ENCODE assay signal across 9 mouse cellular contexts in the genomic region with DNA sequence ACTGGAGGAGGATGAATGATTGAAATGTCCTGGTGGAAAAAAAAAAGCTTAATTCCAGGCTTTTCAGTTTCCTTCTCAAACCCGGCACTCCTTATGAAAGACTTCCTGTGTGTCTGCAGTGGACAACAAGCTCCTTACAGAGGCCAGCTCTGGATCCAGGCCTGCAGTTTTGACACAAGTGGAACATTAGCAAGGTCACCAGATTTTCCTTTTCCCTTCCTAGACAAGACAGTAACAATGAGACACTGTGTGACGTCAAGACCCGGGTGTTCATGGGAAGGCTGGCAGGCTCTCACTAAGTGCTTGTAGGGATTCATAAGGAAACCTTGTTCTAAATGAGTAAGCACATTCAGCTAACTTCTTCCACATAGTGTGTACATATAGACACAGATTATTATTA.
DNase-seq lines count a peak whose midpoint lies in the region; ATAC-seq and TF ChIP-seq lines count a peak whose summit lies in the region.
"Had no signal": no experiment of that assay in that cellular context is flagged by ENCODE, and none has a peak within 500 bp of the region (broad histone marks: within the 10 kb centered on the region; RNA-seq: fewer than 3 reads in every experiment).

No protein-coding gene starts in this region.

- intact Hi-C loops in left cerebral cortex, postnatal 4 days (cut with DNase I) = no loop called here

- ATAC-seq in cerebellum, adult (ENCODE audit: insufficient number of reproducible peaks, low FRiP score, low TSS enrichment) = no peak
- ATAC-seq in activated CD4-positive, CD25-positive, alpha-beta regulatory T cell, adult 4 months = no peak

- peak overlapping the region; percentile 58 for H3K27ac ChIP-seq in kidney, adult 2 months (ENCODE audit: insufficient read depth, low read depth, low read length)

- peak; percentile 14 for DNase-seq in cerebellum, adult 8-10 months
- DNase-seq in adrenal gland, postnatal 10 days = peak; percentile 78
- peak; percentile 55 for DNase-seq in gastrocnemius, postnatal 25 days
- peak; percentile 80 for DNase-seq in kidney, adult 2 months
- DNase-seq in left cerebral cortex, postnatal 4 days = peak; percentile 17
- peak; percentile 71 to 78 for DNase-seq in right cerebral cortex, postnatal 10 days (ENCODE audit: low spot score in 2 of 2)

- no peak overlapping the region for H3K4me3 ChIP-seq in kidney, adult 2 months (ENCODE audit: insufficient read depth, low read depth, low read length)
- H3K4me3 ChIP-seq: megakaryocyte, embryonic 14.5 days had no signal

- no peak for TF ChIP-seq CTCF in kidney, adult 2 months (conservative IDR thresholded peaks at IDR 0.05; ENCODE audit: insufficient read depth, insufficient read length, low read depth, low read length)

- H3K27me3 ChIP-seq in kidney, adult 2 months (replicated peaks; ENCODE audit: control insufficient read depth, insufficient read depth, low read length) = no peaks in the 10 kb centered on the region

- no peak for TF ChIP-seq POLR2A in kidney, adult 2 months (IDR thresholded peaks at IDR 0.05; ENCODE audit: low read depth, low read length)

- H3K4me1 ChIP-seq in kidney, adult 2 months (ENCODE audit: control insufficient read depth, insufficient read depth, low read length) = peaks cover 3% of the 10 kb centered on the region; the same call in 1 of the 2 replicates
- H3K4me1 ChIP-seq: megakaryocyte, embryonic 14.5 days had no signal

- H3K36me3 ChIP-seq in kidney, adult 2 months (ENCODE audit: control insufficient read depth, insufficient read depth, low read length) = no peaks in the 10 kb centered on the region

- 49% methylated on average over 3 of the region's 3 CpGs for WGBS in kidney, adult 2 months

Comparison
In these comparisons a context has a peak if more than half of its experiments do, and no peak if none do; other contexts are left out.
1. DNase-seq: peak in every context shown above with its lines; median percentile 80 in kidney, adult 2 months; 78 in adrenal gland, postnatal 10 days; 74 in right cerebral cortex, postnatal 10 days; 55 in gastrocnemius, postnatal 25 days; 17 in left cerebral cortex, postnatal 4 days; 14 in cerebellum, adult 8-10 months.